Mouse (Mus musculus): ENCODE measurements at regions not wholly inside any gene's neighbourhood (a gene's known extent, or its start where the extent isn't known, plus 50 kb on each side); places are given as distances from the start of the nearest gene placed in this dataset.

DNA sequence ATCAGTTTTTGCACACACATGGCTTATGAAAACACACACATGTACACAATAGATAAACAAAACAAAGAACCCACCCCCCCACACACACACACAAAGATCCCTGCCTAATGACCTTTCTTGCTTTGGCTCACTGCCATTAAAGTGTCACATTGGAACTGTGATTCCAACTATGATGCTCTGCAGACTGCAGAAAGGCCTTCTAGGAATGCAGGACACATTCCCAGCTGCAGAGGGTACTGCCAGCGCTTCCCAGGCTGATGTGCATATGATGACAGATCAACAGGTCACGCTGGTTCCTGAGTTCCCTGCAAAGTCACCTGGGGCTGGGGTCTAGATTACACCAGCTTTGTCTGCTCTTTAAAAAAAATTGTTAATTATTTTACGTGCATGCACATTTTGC, 68.1 kb upstream of the Ppm1j start:
- no peak for DNase-seq (ENCODE audit: low read depth)
- TF ChIP-seq POLR2A (IDR thresholded peaks at IDR 0.05; ENCODE audit: borderline replicate concordance, extremely low read depth, insufficient read depth, insufficient read length, poor library complexity, severe bottlenecking), result no peak
- TF ChIP-seq CTCF (IDR thresholded peaks at IDR 0.05; ENCODE audit: borderline replicate concordance, extremely low read depth, insufficient read depth, insufficient read length), result no peak

DNA sequence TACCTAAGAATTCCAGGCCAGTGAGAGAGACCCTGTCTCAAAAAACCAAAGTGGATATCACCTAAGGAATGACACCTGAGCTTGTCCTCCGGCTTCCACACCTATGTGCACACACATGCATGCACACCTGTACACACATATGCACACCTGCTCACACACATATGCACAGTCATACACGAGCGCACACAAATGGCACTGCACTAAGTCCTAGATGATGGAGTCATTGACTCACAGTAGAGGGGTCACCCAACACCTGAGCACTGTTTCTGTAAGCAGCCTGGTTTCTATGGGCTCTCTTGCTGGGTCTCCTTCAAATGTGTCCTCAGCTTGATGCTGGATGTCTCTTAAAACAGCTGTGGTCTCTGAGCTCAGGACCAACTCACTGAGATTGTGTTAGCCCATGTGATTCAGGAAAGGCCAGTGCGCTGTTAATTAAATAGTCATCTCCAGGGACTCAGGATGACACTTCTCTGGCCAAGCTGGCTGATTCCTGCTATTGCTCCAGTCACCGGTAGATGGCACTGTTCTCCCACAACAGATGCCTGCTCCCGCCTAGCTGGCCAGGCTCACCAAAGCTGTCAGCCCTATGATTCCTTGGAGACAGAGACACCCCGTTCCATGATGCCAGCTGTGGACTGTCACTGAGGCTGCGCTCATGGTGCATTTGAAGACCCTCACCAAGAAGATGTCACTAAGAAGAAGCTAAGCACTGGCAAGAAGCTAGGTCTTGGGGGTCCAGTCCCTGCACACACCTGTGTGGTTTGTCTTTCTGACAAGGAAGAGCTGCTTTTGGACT, 66.8 kb upstream of the Ppm1j start:
- TF ChIP-seq CTCF (IDR thresholded peaks at IDR 0.05; ENCODE audit: borderline replicate concordance, extremely low read depth, insufficient read depth, insufficient read length) (peak; percentile 98), POLR2A (IDR thresholded peaks at IDR 0.05; ENCODE audit: borderline replicate concordance, extremely low read depth, insufficient read depth, insufficient read length, poor library complexity, severe bottlenecking) (no peak)
- peak; percentile 88 for DNase-seq (ENCODE audit: low read depth)

DNA sequence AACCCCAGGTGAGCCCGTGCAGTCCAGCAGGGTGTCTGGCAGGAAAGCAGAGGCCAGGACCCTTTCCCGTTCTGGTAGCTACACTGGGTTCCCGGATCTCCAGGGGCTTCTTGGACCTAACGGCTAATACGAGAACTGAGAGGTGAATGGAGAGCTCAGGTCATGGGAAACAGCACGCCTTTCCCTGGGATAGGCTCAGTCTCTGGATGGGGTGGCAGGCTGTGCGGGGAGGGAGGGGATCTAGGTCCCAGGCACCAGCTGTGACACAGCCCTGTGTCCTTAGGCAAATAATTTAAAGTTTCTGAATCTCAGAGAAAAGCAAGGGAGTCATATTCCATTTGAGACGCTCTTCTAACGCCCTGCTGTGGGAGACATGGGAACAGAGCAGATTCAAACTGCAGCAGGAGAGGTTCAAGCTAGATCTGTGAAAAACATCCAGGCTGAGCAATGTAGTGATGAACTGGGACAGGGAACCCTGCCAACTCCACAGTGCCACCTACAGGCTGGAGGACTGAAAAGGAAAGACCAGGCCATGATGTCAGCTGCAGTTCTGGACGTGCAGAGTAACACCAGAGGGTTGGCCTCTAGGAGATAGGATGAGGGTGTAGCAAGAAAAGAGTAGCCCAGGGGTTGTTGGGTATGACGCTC, 66.1 kb upstream of the Ppm1j start:
- no peak for TF ChIP-seq POLR2A (IDR thresholded peaks at IDR 0.05; ENCODE audit: borderline replicate concordance, extremely low read depth, insufficient read depth, insufficient read length, poor library complexity, severe bottlenecking)
- TF ChIP-seq CTCF (IDR thresholded peaks at IDR 0.05; ENCODE audit: borderline replicate concordance, extremely low read depth, insufficient read depth, insufficient read length), result peak; percentile 58; the same call in 1 of the 2 replicates
- peak; percentile 38 for DNase-seq (ENCODE audit: low read depth)
